Mouse (Mus musculus): ENCODE measurements around the gene Defb41. TPM values are rescaled to one million over a fixed set of nuclear protein-coding genes. Genes with fewer than 3 reads are reported as not detected.

The Defb41 gene
- not detected for polyA plus RNA-seq (2014; fragmentation: Illumina TruSeq; extraction: RNeasy Lipid Tissue Mini Kit (QIAGEN cat#74804); ENCODE audit: low read depth, low replicate concordance)

GRCm38 (mm10) chr1:18265038-18265437, at the start of gene Defb41:
Gene Defb41, minus strand, starts transcription at chr1:18265138.

GRCm38 (mm10) chr1:18237343-18237742, 27.6 kb downstream of the Defb41 start, which contains the start of gene Defb18:
Gene Defb18, minus strand, starts transcription at chr1:18237443.

Other genes with a start within 250 kb of the Defb41 start
- gene Crisp4, start 119.2 kb downstream of the Defb41 start, polyA plus RNA-seq (2014; fragmentation: Illumina TruSeq; extraction: RNeasy Lipid Tissue Mini Kit (QIAGEN cat#74804); ENCODE audit: low read depth, low replicate concordance) = not detected
- not detected for gene Defb18, start 27.7 kb downstream of the Defb41 start, polyA plus RNA-seq (2014; fragmentation: Illumina TruSeq; extraction: RNeasy Lipid Tissue Mini Kit (QIAGEN cat#74804); ENCODE audit: low read depth, low replicate concordance)